Mouse (Mus musculus): ENCODE results near the gene Cyp3a59.
"Not testable (repeated sequence)": the region's sequence is repeated elsewhere in the genome, so short reads cannot be mapped to it uniquely, and the experiment has no call there.

DNA sequence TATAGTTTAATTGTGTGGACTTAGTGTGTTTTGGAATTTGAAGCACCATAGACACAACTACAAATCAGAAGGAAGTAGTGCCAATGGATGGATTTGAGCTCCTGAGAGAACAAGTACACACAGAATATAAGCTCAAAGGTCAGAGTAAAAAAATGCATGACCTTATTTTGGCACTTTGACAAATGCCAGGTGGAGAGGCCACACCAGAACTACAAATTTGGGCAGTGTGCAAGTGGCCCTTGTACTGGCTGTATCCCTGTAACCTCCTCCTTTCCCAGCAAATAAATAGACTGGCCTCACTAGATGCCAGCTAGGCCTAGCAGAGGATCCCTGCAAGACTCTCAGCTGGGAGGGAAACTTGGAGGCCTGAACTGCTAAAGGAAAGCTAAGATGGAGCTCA is at the start of gene Cyp3a59:
- not testable (repeated sequence) for TF ChIP-seq CTCF, EP300 (IDR thresholded peaks at IDR 0.05; ENCODE audit: low read depth)
